In genomic region chr16:58299495-58299894, GRCm38 (mm10) we compare ENCODE assay signal across 8 mouse cellular contexts.
A peak's percentile ranks its signal among the peaks of the same experiment; 100 is the strongest.
DNase-seq lines count a peak whose midpoint lies in the region; ATAC-seq and TF ChIP-seq lines count a peak whose summit lies in the region.

No protein-coding gene starts in this region.

- H3K9me3 ChIP-seq in intestine, embryonic 15.5 days: no peaks in the 10 kb centered on the region

- no peak overlapping the region for H3K9ac ChIP-seq in intestine, embryonic 15.5 days

- TF ChIP-seq CTCF in left cerebral cortex, adult 2 months (IDR thresholded peaks at IDR 0.05): peak; percentile 94

- no peaks in the 10 kb centered on the region for H3K4me1 ChIP-seq in intestine, embryonic 15.5 days (replicated peaks)

- H3K27me3 ChIP-seq in intestine, embryonic 15.5 days (replicated peaks): no peaks in the 10 kb centered on the region

- H3K36me3 ChIP-seq in intestine, embryonic 15.5 days: no peaks in the 10 kb centered on the region

- H3K4me3 ChIP-seq in intestine, embryonic 15.5 days (replicated peaks): no peak overlapping the region
- no peak overlapping the region for H3K4me3 ChIP-seq in left cerebral cortex, adult 2 months

- no peak overlapping the region for H3K27ac ChIP-seq in intestine, embryonic 15.5 days
- H3K27ac ChIP-seq in left cerebral cortex, adult 2 months: no peak overlapping the region

- no peak overlapping the region for H3K4me2 ChIP-seq in intestine, embryonic 15.5 days (replicated peaks)

- intact Hi-C loops in left cerebral cortex, adult 2 months (cut with DNase I): loop anchor here (1.0 to 5.0 kb wide), 3 partner anchors 108 to 325 kb away; partner anchors contain the start of gene Dcbld2

- WGBS in intestine, embryonic 15.5 days: 13% methylated on average over 4 of the region's 4 CpGs

- peak; percentile 45 for DNase-seq in urinary bladder, postnatal 14 days (ENCODE audit: low spot score)
- no peak for DNase-seq in urinary bladder, adult 2 months (ENCODE audit: low spot score)
- peak; percentile 63 for DNase-seq in embryo, embryonic 10 days (ENCODE audit: low spot score)
- peak; percentile 9 to 12 for DNase-seq in gastrocnemius, adult 8-10 months (ENCODE audit: low spot score in 2 of 2)
- peak; percentile 60 to 66 for DNase-seq in left cerebral cortex, adult 2 months (ENCODE audit: extremely low spot score in 1 of 2, low spot score in 2 of 2)
- peak; percentile 10 to 17 for DNase-seq in right cerebral cortex, postnatal 36 days (ENCODE audit: low spot score in 2 of 2)

- peak; percentile 70 for ATAC-seq in intestine, embryonic 15.5 days
- peak; percentile 98 for ATAC-seq in megakaryocyte progenitor cell, adult 5-6 weeks (replicated peaks; ENCODE audit: poor library complexity)
